Mouse (Mus musculus) layer of hippocampus, adult 11-12 months (tissue): ENCODE measurements at regions not wholly inside any gene's neighbourhood (a gene's known extent, or its start where the extent isn't known, plus 50 kb on each side); places are given as distances from the start of the nearest gene placed in this dataset.
"Not testable (repeated sequence)": the region's sequence is repeated elsewhere in the genome, so short reads cannot be mapped to it uniquely, and the experiment has no call there.

ENCODE experiments used
- DNase-seq: peaks from one replicate; pipeline ENCODE4 v3.0.0; 2022; ENCODE audit warnings: low spot score

DNA sequence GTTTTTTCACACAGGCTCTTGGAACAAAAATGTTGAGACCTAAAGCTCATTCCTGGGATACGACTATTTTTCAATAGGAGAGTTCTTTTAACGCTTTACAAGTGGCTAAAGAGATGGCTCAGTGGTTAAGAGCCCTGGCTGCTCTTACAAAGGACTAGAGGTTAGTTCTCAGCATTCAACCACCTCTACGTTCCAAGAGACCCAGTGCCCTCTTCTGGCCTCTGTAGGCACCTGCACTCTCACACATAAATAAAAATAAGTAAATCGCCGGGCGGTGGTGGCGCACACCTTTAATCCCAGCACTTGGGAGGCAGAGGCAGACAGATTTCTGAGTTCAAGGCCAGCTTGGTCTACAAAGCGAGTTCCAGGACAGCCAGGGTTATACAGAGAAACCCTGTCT lies 70.5 kb upstream of the Rad23b start:
- not testable (repeated sequence) for DNase-seq

DNA sequence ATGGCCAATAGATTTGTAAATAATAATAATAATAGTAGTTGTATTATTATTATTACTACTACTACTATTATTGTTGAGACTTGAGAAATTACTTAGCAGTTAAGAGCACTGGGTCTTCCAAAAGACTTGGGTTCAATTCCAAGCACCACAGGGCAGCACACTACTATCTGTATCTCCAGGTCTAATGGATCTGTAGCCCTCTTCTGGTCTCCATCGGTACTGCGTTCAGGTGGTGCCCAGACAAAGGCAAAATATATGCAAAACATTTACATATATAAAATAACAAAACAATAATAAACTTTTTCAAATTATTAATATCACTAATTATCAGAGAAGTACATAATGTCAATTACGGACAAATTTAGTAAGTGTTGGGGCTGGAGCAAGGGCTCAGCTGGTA lies 69.1 kb upstream of the Rad23b start:
- DNase-seq: no peak

DNA sequence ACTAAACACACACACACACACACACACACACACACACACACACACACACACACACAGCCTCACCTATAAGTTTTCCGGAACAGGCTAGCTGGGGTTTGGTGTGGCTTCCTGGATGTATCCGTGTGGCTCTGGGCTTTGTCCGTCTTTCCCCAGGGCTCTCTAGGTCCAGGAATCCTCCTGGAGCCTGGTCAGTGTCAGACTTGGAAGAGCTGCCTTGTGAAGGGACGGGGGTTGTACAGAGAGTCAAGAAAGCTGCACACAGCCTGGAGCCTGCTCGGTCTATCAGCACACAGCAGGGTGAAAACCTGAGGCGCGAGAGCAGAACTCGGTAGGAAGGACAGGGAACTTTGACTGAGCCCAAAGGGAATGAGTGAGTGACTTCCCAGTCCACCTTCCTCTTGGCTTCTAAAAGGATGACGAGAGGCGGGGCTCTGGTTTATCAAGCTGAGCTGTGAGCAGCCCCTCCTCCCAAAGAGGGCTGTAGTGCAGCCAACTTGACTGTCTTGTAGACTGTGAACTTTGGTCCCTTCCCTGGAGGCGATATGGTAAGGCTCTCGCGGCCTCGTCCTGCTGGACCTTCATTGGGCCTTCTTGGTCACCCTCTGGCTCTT lies 68.3 kb upstream of the Rad23b start:
- no peak for DNase-seq

DNA sequence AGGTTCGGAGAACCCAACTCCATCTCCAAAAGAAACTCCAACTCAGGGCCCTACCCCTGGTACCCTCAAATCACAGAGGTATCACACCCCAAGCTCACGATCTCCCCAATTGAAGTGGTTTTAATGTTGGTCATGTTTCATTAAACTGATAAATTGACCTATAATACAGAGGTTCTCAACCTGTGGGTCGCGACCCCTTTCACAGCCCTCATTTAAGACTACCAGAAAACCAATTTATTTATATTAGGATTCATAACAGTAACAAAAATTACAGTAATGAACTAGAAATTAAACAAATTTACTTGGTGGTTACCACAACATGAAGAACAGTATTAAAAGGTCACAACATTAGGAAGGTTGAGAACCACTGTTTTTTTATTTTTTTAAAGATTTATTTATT lies 67.4 kb upstream of the Rad23b start:
- DNase-seq: no peak

DNA sequence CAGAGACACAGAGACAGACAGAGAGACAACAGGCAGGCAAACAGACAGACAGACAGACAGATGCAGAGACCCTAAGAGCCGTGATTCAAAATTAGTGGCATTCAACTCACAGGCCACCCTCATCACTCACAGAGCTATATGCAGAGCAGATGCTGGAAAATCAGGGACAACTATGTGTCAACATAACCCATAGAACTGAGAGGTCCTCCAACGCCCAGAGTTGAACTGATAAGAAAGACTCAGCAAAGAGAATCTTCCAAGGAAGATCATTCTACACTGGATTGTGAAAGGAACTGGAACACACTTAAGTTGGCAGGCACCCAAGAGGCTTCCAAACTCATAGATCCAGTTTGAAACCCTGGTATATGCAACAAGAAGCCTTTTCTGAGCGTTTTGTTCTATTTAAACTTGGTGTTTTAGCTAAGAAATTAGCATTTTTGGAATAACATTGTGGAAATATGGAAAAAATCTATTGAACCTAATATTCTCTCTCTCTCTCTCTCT lies 65.1 kb upstream of the Rad23b start:
- DNase-seq: no peak

DNA sequence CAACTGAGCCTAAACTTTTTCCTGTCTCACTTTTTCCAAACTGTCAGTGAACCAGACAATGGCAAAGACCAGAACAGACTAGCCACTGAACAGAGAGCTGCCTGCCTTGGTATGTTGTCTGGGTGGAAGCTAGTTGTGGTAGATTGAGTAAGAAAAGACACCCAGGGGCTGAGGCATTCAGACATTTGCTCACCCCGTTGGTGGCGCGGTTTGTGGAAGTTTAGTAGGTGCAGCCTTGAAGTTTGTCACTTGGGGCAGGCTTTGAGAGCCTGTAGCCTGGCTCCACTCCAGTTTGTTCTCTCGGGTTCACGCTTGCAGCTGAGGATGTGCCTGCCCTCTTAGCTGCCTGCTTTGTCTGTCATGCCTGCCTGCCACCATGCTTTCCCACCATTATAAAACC lies 64.2 kb upstream of the Rad23b start:
- DNase-seq: no peak

DNA sequence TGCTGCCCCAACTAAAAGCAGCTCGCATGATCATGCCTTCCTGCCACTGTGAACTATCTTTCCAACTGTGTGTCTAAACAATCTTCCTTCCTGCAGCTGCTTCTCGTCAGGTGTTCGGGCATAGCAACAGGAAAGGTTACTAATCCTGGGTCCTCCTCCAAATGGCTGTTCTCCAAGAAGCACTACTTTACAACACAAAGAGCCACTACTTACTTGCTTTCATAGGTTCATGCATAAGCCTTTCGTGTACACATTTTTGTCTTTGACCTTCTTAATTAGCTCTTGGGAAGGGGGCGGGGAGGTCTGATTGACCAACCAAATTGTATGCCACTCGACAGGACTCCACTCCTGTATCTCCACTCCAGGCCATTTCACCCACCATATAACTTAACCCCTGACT lies 61.4 kb upstream of the Rad23b start:
- no peak for DNase-seq

DNA sequence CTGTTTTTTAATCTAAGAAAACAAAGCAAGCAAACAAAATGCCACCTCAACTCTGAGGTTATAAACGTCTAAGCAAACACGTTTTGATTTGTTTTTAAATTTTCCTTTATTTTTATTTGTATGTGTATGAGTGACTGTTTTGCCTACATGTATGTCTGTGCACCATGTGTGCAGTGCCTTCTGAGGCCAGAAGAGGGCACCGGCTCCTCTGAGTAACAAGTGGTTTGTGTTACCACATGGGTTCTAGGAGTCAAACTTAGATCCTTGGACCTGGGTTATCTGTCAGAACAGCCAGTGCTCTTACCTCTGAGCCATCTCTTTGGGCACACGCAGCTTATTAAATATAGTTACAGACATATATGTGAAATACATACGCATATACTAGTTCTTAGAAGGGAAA lies 57.6 kb upstream of the Rad23b start:
- DNase-seq: peak; percentile 10

DNA sequence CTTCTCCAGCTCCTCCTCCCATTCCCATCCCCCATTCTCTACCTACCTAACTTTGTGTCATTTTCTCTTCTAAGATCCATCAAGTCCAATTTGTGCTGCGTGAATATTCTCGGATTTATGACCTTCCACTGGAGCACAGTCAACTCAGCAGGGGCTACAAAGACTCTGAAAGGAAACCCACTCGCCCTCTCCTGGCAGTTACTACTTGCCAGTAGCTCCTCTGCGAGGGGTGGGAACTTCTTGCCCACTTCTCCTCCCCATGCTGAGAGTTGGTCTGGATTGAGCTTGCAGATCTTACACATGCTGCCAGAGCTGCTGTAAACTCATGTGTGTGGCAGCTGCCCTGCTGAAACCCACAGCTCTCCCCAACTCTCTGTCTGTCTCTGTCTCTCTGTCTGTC lies 57.1 kb upstream of the Rad23b start:
- DNase-seq: no peak

DNA sequence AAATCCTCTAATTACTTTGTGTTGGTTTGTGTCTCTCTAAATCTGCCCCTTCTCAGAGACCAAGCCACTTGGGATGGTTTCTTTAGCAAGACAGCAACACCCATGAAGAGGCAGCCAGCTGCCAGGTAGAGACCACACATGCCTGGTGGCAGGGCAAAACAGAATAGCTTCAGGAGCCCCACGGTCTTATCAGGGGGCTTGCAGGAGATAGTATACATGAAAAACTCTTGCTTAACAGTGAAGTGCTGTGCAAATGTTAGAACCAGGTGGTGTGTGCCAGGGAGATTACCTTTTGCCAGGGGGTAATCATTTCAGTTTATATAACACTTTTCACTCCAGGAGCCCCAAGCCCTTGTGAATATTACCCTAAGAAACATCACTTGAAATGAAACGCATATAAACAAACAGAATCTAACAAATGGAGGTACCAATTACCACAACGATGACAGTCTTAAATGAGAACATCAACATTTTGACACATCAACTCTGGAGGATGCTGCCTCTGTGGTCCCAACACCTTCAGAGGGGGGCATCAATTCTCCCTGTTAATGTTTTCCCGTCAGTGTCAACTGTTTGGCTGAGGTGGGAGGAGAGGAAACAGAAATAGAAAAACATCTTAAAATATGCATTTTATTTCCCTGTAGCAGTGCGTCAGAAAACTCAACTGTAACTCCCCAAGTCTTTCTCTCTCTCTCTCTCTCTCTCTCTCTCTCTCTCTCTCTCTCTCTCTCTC lies 56.3 kb upstream of the Rad23b start:
- DNase-seq: no peak

DNA sequence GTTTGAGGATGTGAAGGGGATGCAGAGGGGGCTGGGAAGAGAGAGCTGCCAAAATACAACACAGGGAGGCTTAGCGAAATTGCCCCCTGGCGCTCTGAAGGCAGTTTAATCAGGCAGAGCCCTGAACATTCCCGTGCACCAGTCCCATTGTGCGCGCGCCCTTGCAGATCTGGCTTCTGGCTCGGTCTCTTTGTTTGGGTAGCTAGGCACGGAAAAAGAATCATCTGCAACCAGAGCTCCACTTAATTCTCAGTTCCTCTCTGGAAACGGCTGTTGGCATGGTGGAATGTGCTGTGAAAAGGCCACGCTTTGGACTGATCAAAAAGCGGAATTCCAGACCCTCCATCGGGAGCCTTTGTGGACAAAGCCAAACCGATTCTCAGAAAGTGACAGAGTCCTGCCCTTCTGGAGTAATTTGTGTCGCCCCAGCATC lies 55.6 kb upstream of the Rad23b start:
- DNase-seq: peak; percentile 35

DNA sequence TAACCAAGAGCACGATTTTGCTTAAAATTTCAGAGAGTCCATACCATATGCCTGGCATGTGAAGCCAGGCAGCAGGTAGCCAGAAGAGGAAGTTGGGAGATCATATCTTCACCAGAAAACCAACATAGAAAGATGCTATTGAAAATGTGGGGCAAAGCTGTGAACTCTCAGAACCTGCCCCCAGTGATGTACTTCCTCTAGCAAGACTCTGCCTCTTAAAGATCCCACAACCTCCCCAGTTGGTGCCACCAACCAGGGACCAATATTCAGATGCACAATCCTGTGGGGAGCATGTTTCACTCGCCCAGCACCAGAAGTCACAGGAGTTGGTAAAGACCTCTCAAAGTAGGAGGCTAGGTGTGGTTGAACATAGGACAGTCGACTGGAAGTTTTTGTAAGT lies 52.0 kb upstream of the Rad23b start:
- DNase-seq: no peak
